ENCODE assay signal across 16 mouse cellular contexts in the genomic region with DNA sequence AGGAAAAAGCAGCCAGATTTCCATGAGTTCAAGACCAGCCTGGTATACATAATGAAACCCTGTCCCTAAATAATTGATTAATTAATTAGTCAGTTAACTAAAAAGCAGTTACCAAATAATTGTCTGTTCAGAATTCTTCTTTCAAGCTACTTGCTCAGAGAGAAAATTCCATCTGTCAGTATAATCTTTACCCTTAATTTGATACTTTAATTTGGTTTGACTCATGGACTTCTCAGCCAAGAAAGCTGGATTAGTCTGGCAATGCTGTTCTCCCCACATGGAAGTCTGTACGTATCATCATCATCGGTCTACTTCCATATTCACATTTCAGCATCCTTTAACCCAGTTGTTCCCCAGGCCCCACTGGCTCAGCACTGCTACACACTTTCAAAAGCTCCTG.
"Had no signal": no experiment of that assay in that cellular context is flagged by ENCODE, and none has a peak within 500 bp of the region (broad histone marks: within the 10 kb centered on the region; RNA-seq: fewer than 3 reads in every experiment).

No protein-coding gene starts in this region.

- H3K36me3 ChIP-seq: neural tube, embryonic 12.5 days; neural tube, embryonic 13.5 days; neural tube, embryonic 15.5 days; stomach, embryonic 15.5 days had no signal

- H3K4me3 ChIP-seq: neural tube, embryonic 12.5 days; neural tube, embryonic 13.5 days; neural tube, embryonic 15.5 days; stomach, embryonic 15.5 days had no signal

- DNase-seq: right cerebral cortex, adult 18-20 months; right cerebral cortex, postnatal 14 days; right cerebral cortex, postnatal 25 days; right cerebral cortex, postnatal 4 days; spleen, adult 18-20 months; thymus, adult 18-20 months; thymus, adult 2 months; thymus, postnatal 14 days; thymus, postnatal 25 days; thymus, postnatal 36 days; thymus, postnatal 4 days had no signal

- H3K9me3 ChIP-seq: neural tube, embryonic 12.5 days; neural tube, embryonic 13.5 days; neural tube, embryonic 15.5 days; stomach, embryonic 15.5 days had no signal

- H3K9ac ChIP-seq: neural tube, embryonic 12.5 days; neural tube, embryonic 13.5 days; neural tube, embryonic 15.5 days; stomach, embryonic 15.5 days had no signal

- H3K4me1 ChIP-seq: stomach, embryonic 15.5 days had no signal

- H3K4me2 ChIP-seq: neural tube, embryonic 12.5 days; neural tube, embryonic 13.5 days; neural tube, embryonic 15.5 days; stomach, embryonic 15.5 days had no signal

- H3K27me3 ChIP-seq: neural tube, embryonic 12.5 days; neural tube, embryonic 13.5 days; neural tube, embryonic 15.5 days; stomach, embryonic 15.5 days had no signal

- H3K27ac ChIP-seq: neural tube, embryonic 12.5 days; neural tube, embryonic 13.5 days; neural tube, embryonic 15.5 days; stomach, embryonic 15.5 days; stomach, postnatal 0 days had no signal
